Mouse (Mus musculus) lung, embryonic 15.5 days (tissue): ENCODE results near the gene Hgfac. TPM values are rescaled to one million over a fixed set of nuclear protein-coding genes. Genes with fewer than 3 reads are reported as not detected.

Experiments
- ATAC-seq: fragments of 200-750 bp; cut with Nextera tagmentation; 2 replicates; pipeline ENCODE4 v1.8.0; 2017; ENCODE audit warnings: moderate number of reproducible peaks, borderline replicate concordance; ENCODE audit not compliant: low FRiP score, low TSS enrichment; ENCODE audit errors: extremely low read depth
- H3K27ac ChIP-seq: fragments of 300-500 bp; sonication (generic); 2 replicates; pipeline ENCODE4 v1.5.1; 2015; ENCODE audit warnings: moderate library complexity, mild to moderate bottlenecking, inconsistent platforms
- H3K27me3 ChIP-seq: fragments of 300-500 bp; sonication (generic); 2 replicates; pipeline ENCODE4 v1.6.1; 2015; ENCODE audit warnings: inconsistent platforms
- H3K36me3 ChIP-seq: fragments of 300-500 bp; sonication (generic); 2 replicates; pipeline ENCODE4 v1.6.1; 2015; ENCODE audit warnings: inconsistent platforms
- H3K4me1 ChIP-seq: fragments of 300-500 bp; sonication (generic); 2 replicates; pipeline ENCODE4 v1.6.1; 2015; ENCODE audit warnings: inconsistent platforms
- H3K4me2 ChIP-seq: fragments of 300-500 bp; sonication (generic); 2 replicates; pipeline ENCODE4 v1.6.1; 2015; ENCODE audit warnings: inconsistent platforms, mild to moderate bottlenecking, moderate library complexity
- H3K4me3 ChIP-seq: fragments of 300-500 bp; sonication (generic); 2 replicates; pipeline ENCODE4 v1.5.1; 2015; ENCODE audit warnings: mild to moderate bottlenecking, inconsistent platforms
- H3K9ac ChIP-seq: fragments of 300-500 bp; sonication (generic); 2 replicates; pipeline ENCODE4 v1.6.1; 2015; ENCODE audit warnings: inconsistent platforms
- H3K9me3 ChIP-seq: fragments of 300-500 bp; sonication (generic); 2 replicates; pipeline ENCODE4 v1.6.1; 2016; ENCODE audit warnings: inconsistent platforms
- WGBS: fragments of 180-500 bp; shearing (Covaris S2); methylation state at CpG from one replicate; pipeline ENCODE4 v1.1.7; 2015; 5-methylcytosine and 5-hydroxymethylcytosine counted together
- polyA plus RNA-seq: library from polyadenylated mRNA; unstranded; fragments of >200 nt; fragmentation: Nextera tagmentation; extraction: Ambion mirVana; gene quantifications from 2 replicates; pipeline ENCODE4 v1.2.1, GENCODE M21; 2015

Hgfac gene
- polyA plus RNA-seq, 1 experiment from 2014 or later = 0.56 TPM

DNA sequence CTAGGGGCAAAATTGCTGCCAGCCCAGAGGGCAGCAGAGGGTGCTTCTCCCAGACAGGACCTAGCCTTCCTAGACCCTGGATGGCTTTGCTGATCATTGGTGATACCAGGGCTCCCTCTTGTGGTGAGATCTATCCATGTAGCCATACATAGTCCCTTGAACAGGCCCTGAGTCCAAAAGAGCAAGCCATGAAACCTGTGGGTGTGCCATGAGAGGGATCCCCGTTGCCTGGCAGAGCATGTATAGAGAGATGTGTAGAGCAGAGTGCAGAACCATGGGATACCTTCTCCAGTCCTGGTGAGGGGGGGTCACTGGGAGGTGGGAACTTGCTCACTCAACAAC lies 1.8 kb downstream of the Hgfac start:
- no peaks in the 10 kb centered on the region for H3K27me3 ChIP-seq
- no peak overlapping the region for H3K4me3 ChIP-seq
- H3K9me3 ChIP-seq = no peaks in the 10 kb centered on the region
- no peak overlapping the region for H3K4me2 ChIP-seq
- WGBS = 22% methylated on average over 1 of the region's 1 CpGs
- H3K27ac ChIP-seq = no peak overlapping the region
- peak; percentile 37; the same call in 1 of the 2 replicates for ATAC-seq
- no peaks in the 10 kb centered on the region for H3K36me3 ChIP-seq
- H3K4me1 ChIP-seq = no peaks in the 10 kb centered on the region
- H3K9ac ChIP-seq = no peak overlapping the region

DNA sequence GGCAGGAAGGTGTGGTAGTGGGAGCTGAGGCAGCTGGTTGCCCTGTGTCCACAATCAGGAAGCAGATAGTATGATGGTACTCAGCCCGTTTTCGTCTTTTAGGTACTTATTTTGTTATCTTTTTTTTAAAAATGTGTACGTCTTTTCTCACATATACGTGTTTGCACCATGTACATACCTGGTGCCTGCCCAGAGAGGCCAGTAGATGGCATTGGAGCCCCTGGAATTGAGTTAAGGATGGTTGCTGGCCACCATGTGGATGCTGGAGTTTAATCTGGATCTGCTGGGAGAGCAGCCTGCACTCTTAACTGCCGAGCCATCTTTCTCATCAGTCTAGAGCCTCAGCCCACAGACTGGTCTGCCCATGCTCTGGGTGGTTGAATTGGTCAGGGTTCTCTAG lies 9.2 kb downstream of the Hgfac start:
- Histone ChIP-seq H3K36me3 (no peaks in the 10 kb centered on the region), H3K9me3 (no peaks in the 10 kb centered on the region), H3K27ac (no peak overlapping the region), H3K27me3 (no peaks in the 10 kb centered on the region; the same call in 1 of the 2 replicates), H3K4me3 (no peak overlapping the region), H3K4me2 (no peak overlapping the region), H3K9ac (no peak overlapping the region), H3K4me1 (peaks cover 8% of the 10 kb centered on the region)
- WGBS = 66% methylated on average over 5 of the region's 5 CpGs
- ATAC-seq = no peak

DNA sequence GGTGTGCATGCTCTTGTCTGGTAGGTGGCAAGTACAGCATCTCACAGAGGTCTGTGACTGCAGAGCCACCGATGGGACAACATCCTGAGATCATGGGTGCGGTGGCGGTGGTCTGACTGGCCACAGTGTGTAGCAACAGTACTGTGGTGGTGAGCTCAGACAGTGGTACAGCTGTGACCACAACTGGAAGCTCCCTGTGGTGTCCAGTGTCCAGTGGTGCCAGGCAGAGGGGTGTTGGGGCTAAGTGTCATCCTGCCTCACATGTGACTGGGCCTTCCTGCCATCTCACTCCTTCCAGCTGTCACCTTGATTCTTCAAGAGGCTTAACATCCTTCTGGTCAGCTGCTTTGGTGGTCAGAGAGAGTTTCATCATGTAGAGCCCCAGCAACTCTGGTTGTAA lies 13.3 kb downstream of the Hgfac start:
- 82% methylated on average over 3 of the region's 3 CpGs for WGBS
- H3K27me3 ChIP-seq = peaks cover 29% of the 10 kb centered on the region
- ATAC-seq = no peak

DNA sequence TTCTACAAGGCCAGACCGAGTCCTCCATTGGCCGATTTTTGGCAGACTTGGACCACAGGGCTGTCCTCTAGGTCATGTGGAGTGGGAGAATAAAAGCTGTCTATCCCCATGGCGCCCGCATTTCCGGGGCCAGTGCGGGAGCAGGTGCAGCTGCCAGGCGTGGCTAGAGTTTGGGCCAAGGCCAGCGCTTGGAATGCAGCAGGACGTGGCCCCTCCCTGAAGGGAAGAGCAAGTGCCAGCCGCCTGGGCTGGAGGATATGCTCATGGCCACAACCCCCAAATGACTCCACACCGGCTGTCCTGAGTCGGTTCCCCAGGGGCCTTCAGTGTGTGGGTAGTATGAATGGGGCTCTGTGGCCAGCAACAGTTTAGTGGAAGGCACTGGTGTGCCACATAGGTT lies 13.8 kb downstream of the Hgfac start:
- no peak for ATAC-seq
- Histone ChIP-seq H3K4me3 (no peak overlapping the region), H3K36me3 (no peaks in the 10 kb centered on the region), H3K9me3 (no peaks in the 10 kb centered on the region), H3K4me1 (peaks cover 18% of the 10 kb centered on the region), H3K27ac (no peak overlapping the region), H3K4me2 (no peak overlapping the region), H3K27me3 (peaks cover 29% of the 10 kb centered on the region), H3K9ac (no peak overlapping the region)
- WGBS = 58% methylated on average over 12 of the region's 12 CpGs

More for the DNA sequence above, 13.3 kb downstream of the Hgfac start:
- Histone ChIP-seq H3K27ac (no peak overlapping the region), H3K9ac (no peak overlapping the region), H3K4me3 (no peak overlapping the region), H3K4me1 (peaks cover 18% of the 10 kb centered on the region), H3K9me3 (no peaks in the 10 kb centered on the region), H3K36me3 (no peaks in the 10 kb centered on the region), H3K4me2 (no peak overlapping the region)

DNA sequence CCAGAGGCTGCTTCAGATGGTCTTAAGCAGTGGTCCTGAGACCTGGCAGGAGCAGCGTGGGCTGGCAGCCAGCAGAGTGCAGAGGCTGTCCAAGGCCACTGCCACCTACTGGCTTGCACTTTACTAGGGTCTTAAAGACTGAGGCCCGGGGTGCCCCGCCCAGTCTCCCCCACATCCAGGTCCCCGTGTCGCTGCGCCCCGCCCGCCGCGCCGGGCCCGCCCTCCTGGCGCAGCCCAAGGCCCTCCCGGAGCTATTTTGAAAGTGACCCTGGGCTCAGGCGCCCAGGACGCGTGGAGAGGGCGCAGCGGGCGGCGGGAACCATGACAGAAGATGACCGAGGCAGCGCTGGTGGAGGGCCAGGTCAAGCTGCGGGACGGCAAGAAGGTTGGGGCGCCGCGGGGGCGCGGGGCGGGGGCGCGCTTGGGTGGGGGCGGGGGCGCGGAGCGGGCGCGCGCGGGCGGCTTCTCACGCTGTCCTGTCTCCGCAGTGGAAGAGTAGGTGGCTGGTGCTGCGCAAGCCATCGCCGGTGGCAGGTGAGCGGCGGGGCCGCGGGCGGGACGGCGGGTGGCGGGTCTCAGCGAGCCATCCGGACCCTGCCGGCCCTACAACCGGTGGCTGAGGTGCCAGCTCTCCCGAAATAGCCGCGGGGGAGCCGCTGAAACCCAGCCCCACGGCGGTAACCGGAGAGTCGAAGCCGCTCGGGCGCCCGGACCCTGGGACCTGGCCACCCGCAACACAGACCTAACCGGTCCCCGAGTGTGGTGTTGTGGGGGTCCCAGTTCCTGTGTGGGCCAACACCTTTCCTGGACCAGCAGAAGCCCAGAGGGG lies 15.5 kb downstream of the Hgfac start, which contains the start of gene Dok7:
Gene Dok7 (plus strand): TSS at position 163 of the 829 bp plus-strand sequence.
- Histone ChIP-seq H3K4me3 (peak within 1 kb of the TSS; percentile 56), H3K27me3 (peaks cover 29% of the 10 kb centered on the region), H3K9ac (peak within 1 kb of the TSS; percentile 50), H3K27ac (no peak within 1 kb of the TSS), H3K9me3 (no peaks in the 10 kb centered on the region), H3K4me2 (peak within 1 kb of the TSS; percentile 96), H3K4me1 (peaks cover 18% of the 10 kb centered on the region), H3K36me3 (no peaks in the 10 kb centered on the region)
- peak; percentile 78 for ATAC-seq
- WGBS = under 1% methylated on average over 64 of the region's 74 CpGs

DNA sequence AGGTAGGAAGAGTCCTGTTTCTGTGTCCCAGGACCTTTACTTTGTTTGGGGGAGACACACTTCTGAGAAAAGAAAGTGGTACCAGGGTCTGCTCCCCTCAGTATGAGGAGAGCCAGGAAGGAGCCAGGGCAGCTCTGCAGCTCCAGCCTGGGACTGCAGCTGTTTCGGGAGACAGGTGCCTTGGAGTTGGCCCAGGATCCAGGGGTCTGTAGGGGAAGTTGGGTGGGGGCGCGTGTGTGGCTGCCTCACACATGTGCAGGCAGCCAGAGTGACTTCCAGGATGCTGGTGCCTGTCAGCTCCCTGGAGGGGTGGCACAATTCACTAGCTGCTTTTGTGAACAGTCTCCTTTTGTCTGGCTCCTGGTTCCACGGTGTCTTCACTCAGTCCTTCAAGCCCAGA lies 16.3 kb downstream of the Hgfac start:
- Histone ChIP-seq H3K27ac (no peak overlapping the region), H3K9ac (peak overlapping the region; percentile 50), H3K27me3 (peaks cover 29% of the 10 kb centered on the region), H3K36me3 (no peaks in the 10 kb centered on the region), H3K4me3 (peak overlapping the region; percentile 56), H3K4me2 (peak overlapping the region; percentile 96), H3K9me3 (no peaks in the 10 kb centered on the region), H3K4me1 (peaks cover 18% of the 10 kb centered on the region)
- 29% methylated on average over 4 of the region's 4 CpGs for WGBS
- no peak for ATAC-seq

DNA sequence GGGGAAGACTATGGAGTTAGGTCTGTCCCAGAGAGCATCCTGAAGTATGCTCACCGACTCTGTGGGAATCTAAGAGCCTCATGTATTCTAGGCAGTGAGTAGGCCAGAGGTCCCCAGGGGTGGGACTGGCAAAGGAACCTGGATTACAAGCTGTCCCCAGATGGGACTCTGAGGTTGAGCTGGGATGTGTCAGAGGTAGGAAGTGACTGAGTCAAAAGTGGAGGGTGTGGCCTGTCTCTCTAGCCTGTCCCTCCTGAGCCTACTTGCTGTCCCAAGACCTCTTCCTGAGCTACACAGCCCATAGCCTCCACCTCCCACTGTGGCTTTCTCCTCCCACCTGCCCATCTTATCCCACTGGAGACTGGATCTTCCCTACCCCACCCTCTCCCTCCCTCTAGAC lies 16.9 kb downstream of the Hgfac start:
- Histone ChIP-seq H3K4me2 (peak overlapping the region; percentile 96; the same call in 1 of the 2 replicates), H3K27me3 (peaks cover 29% of the 10 kb centered on the region), H3K9ac (no peak overlapping the region), H3K27ac (no peak overlapping the region), H3K9me3 (no peaks in the 10 kb centered on the region), H3K4me3 (no peak overlapping the region), H3K36me3 (no peaks in the 10 kb centered on the region), H3K4me1 (peaks cover 18% of the 10 kb centered on the region)
- WGBS = 56% methylated on average over 1 of the region's 1 CpGs
- ATAC-seq = no peak

DNA sequence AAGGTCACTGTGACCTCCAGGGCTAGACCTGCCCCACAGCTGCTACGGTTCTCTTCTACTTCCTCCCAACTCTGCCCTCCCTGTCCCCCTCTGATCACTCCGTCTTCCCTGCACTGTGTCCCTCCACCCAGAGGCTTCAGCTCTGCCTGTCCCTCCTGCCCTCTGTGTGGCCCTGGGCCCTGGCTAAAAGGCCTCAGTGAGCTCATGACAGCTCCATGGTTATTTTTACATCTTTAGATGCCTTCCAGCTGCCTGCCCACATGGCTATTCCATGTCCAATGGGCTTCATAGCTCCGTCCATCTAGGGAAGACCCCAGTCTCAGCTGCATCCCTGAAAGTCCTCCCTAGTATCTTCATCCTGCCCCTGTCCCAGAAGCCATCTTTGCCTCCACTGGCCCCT lies 18.8 kb downstream of the Hgfac start:
- ATAC-seq = no peak
- H3K9ac ChIP-seq = no peak overlapping the region
- H3K27ac ChIP-seq = no peak overlapping the region
- peaks cover 29% of the 10 kb centered on the region for H3K27me3 ChIP-seq
- WGBS = 50% methylated on average over 3 of the region's 3 CpGs
- no peaks in the 10 kb centered on the region for H3K9me3 ChIP-seq
- peaks cover 14% of the 10 kb centered on the region for H3K4me1 ChIP-seq
- H3K4me3 ChIP-seq = no peak overlapping the region
- H3K4me2 ChIP-seq = no peak overlapping the region
- no peaks in the 10 kb centered on the region for H3K36me3 ChIP-seq

DNA sequence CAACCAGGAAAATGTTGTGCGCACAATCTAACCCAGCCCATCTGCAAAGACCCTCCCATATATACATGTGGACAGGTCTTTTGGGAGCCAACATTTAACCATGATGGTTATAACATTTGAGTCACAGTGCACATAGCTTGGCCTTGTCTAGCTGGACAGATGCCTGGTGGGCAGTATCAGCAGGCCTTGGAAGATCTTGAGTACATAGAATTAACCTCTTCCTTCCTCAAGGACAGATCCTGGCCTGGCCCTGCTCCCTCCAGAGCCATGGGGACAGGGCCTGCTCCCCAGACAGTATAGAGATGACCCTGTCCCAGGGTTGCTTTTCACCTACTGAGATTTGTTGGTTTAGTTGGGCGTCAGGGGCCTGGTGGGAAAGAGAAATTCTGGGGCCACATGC lies 28.5 kb downstream of the Hgfac start:
- no peak overlapping the region for H3K4me2 ChIP-seq
- no peaks in the 10 kb centered on the region for H3K9me3 ChIP-seq
- H3K9ac ChIP-seq = no peak overlapping the region
- no peak for ATAC-seq
- no peaks in the 10 kb centered on the region for H3K4me1 ChIP-seq
- H3K27me3 ChIP-seq = no peaks in the 10 kb centered on the region
- H3K27ac ChIP-seq = no peak overlapping the region
- no peaks in the 10 kb centered on the region for H3K36me3 ChIP-seq
- WGBS = 79% methylated on average over 2 of the region's 2 CpGs
- no peak overlapping the region for H3K4me3 ChIP-seq

DNA sequence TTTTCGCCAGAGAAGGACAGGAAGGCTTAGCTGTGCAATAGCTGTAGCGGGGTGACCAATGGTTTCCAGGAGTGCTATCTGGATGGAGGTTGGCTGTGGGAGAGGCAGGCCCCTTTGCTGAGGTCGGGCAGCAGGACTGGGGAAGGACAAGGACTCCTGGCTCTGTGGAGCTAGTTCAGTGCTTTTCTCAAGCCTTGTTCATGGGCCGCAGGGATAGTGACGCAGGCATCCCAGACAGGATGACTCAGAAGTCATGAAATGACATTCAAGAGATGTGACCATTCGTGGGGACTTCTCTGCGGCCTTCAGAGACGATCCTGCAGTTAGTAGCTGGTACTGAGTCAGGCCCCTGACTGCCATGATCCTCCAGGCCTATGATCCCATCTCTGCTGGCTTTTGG lies 29.0 kb downstream of the Hgfac start:
- Histone ChIP-seq H3K27ac (no peak overlapping the region), H3K4me3 (no peak overlapping the region), H3K4me1 (no peaks in the 10 kb centered on the region), H3K27me3 (no peaks in the 10 kb centered on the region), H3K9me3 (no peaks in the 10 kb centered on the region), H3K4me2 (no peak overlapping the region), H3K9ac (no peak overlapping the region), H3K36me3 (no peaks in the 10 kb centered on the region)
- 79% methylated on average over 8 of the region's 8 CpGs for WGBS
- no peak for ATAC-seq

DNA sequence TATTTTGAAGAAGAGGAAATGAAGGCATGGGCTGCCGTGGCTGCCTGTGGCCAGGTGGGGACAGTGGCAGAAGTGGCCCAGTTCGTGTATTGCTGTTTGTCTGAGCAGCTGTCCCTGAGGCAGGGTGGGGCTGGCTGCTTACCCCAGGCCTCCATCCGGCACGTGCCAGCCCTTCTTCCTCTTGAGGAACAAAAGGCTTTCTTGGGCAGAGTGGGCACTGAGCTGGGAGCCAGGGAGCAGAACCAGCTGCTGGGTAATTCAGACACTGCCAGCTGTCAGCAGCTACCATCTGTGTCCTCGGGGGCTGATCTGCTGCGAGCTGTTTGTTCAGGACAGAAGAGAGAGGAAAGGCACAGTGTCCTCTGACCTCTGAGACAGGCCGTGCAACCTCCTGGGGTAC lies 29.6 kb downstream of the Hgfac start:
- H3K27me3 ChIP-seq = no peaks in the 10 kb centered on the region
- H3K4me2 ChIP-seq = no peak overlapping the region
- no peaks in the 10 kb centered on the region for H3K4me1 ChIP-seq
- no peak overlapping the region for H3K9ac ChIP-seq
- no peak for ATAC-seq
- no peaks in the 10 kb centered on the region for H3K36me3 ChIP-seq
- H3K27ac ChIP-seq = no peak overlapping the region
- WGBS = 55% methylated on average over 7 of the region's 7 CpGs
- H3K4me3 ChIP-seq = no peak overlapping the region
- no peaks in the 10 kb centered on the region for H3K9me3 ChIP-seq

DNA sequence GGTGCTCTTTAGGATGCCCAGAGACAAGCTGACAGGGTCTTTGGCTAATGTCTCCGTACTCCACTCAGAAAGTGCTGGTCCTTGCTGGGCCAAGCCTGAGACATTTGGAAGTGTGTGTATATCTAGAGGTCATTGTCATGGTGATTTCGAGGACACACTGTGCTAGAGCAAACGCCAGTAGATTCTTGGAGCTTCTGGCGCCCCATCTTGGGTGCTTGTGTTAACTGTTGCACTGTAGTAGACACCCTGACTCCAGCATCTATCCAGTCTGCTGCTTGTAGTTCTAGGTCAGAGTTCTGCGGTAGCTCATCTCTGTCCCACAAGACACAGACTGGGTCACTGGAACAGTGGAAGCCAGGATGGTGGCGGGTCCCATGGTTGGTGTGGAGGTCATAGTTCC lies 30.5 kb downstream of the Hgfac start:
- H3K27me3 ChIP-seq = no peaks in the 10 kb centered on the region
- H3K9ac ChIP-seq = no peak overlapping the region
- no peaks in the 10 kb centered on the region for H3K36me3 ChIP-seq
- no peak for ATAC-seq
- H3K27ac ChIP-seq = no peak overlapping the region
- H3K4me2 ChIP-seq = no peak overlapping the region
- no peaks in the 10 kb centered on the region for H3K9me3 ChIP-seq
- 84% methylated on average over 6 of the region's 6 CpGs for WGBS
- H3K4me1 ChIP-seq = no peaks in the 10 kb centered on the region
- H3K4me3 ChIP-seq = no peak overlapping the region
